Mouse (Mus musculus): ENCODE measurements around the gene Sqstm1.

DNA sequence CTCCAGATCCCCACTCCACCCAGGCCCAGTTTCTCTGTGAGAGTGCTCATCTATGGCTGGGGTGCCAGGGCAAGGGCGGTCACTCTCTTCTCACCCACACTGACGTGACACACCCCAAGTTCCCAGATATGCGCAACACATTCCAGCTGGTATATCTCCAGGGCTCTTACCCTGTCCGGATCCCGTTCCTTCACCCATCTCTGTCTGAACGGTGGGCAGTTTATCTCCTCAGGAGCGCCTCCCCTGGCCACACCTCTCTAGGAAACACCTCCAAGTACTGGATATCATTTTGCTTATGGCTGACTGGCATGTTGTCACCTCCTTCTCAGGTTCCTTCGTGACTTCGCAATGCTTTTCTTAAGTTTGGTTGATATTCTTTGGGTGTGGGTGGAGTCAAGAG lies 5.0 kb upstream of the Sqstm1 start:
- TF ChIP-seq CTCF (IDR thresholded peaks at IDR 0.05) (no peak), EP300 (IDR thresholded peaks at IDR 0.05) (no peak)
